Mouse (Mus musculus) hindbrain, embryonic 16.5 days (tissue): Measurements from ENCODE around the gene Fzd10. TPM values are rescaled to one million over a fixed set of nuclear protein-coding genes. Genes with fewer than 3 reads are reported as not detected.

ENCODE experiments used
- ATAC-seq: fragments of 200-750 bp; cut with Nextera tagmentation; 2 replicates; pipeline ENCODE4 v1.8.0; 2017; ENCODE audit warnings: moderate TSS enrichment, moderate library complexity
- H3K27ac ChIP-seq: fragments of 300-500 bp; sonication (generic); 2 replicates; pipeline ENCODE4 v1.5.1; 2014; ENCODE audit warnings: low read depth, mild to moderate bottlenecking, control low read depth, low read length, moderate library complexity
- H3K27me3 ChIP-seq: fragments of 300-500 bp; sonication (generic); replicated peaks from 2 replicates; pipeline ENCODE4 v1.6.1; 2014; ENCODE audit warnings: low read length; ENCODE audit not compliant: control insufficient read depth, insufficient read depth
- H3K36me3 ChIP-seq: fragments of 300-500 bp; sonication (generic); 2 replicates; pipeline ENCODE4 v1.6.1; 2014; ENCODE audit warnings: mild to moderate bottlenecking, low read length, moderate library complexity, mixed read lengths; ENCODE audit not compliant: control insufficient read depth, insufficient read depth
- H3K4me1 ChIP-seq: fragments of 300-500 bp; sonication (generic); 2 replicates; pipeline ENCODE4 v1.6.1; 2014; ENCODE audit warnings: low read depth, low read length; ENCODE audit not compliant: control insufficient read depth, insufficient read depth
- H3K4me2 ChIP-seq: fragments of 300-500 bp; sonication (generic); 2 replicates; pipeline ENCODE4 v1.6.1; 2014; ENCODE audit warnings: mild to moderate bottlenecking, low read length, control low read depth, moderate library complexity
- H3K4me3 ChIP-seq: fragments of 300-500 bp; sonication (generic); 2 replicates; pipeline ENCODE4 v1.5.1; 2014; ENCODE audit warnings: mild to moderate bottlenecking, low read length, control low read depth, moderate library complexity
- H3K9ac ChIP-seq: fragments of 300-500 bp; sonication (generic); 2 replicates; pipeline ENCODE4 v1.6.1; 2014; ENCODE audit warnings: low read depth, mild to moderate bottlenecking, control low read depth, low read length, moderate library complexity
- H3K9me3 ChIP-seq: fragments of 300-500 bp; sonication (generic); 2 replicates; pipeline ENCODE4 v1.6.1; 2014; ENCODE audit warnings: mild to moderate bottlenecking, low read length, moderate library complexity; ENCODE audit not compliant: control insufficient read depth
- WGBS: fragments of 180-500 bp; shearing (Covaris S2); extraction: QIAGEN DNeasy Blood & Tissue Kit; methylation state at CpG from one replicate; pipeline ENCODE4 v1.1.7; 2014; 5-methylcytosine and 5-hydroxymethylcytosine counted together
- polyA plus RNA-seq: library from polyadenylated mRNA; unstranded; fragments of >200 nt; fragmentation: Nextera tagmentation; extraction: Ambion mirVana; gene quantifications from 2 replicates; pipeline ENCODE4 v1.2.1, GENCODE M21; 2015

Gene Fzd10
- polyA plus RNA-seq, result 2.9 and 3.1 TPM in 2 replicates

- Histone ChIP-seq H3K27me3 (peaks cover 4% of the 10 kb centered on the region; the same call in 1 of the 2 replicates), H3K9ac (peak within 1 kb of the TSS; percentile 60), H3K4me3 (peak within 1 kb of the TSS; percentile 59), H3K36me3 (no peaks in the 10 kb centered on the region), H3K4me2 (peak within 1 kb of the TSS; percentile 93), H3K4me1 (peaks cover 34% of the 10 kb centered on the region), H3K9me3 (no peaks in the 10 kb centered on the region), H3K27ac (peak within 1 kb of the TSS; percentile 79)
- WGBS, result under 1% methylated on average over 70 of the region's 73 CpGs
- ATAC-seq, result peak; percentile 72
Observed at GRCm38 (mm10) chr5:128600072-128601021, at the start of gene Fzd10. Gene Fzd10, plus strand, starts transcription at chr5:128600844.

GRCm38 (mm10) chr5:128551448-128551847, 49.2 kb upstream of the Fzd10 start:
- H3K4me3 ChIP-seq, result peak overlapping the region; percentile 20
- no peaks in the 10 kb centered on the region for H3K36me3 ChIP-seq
- H3K9ac ChIP-seq, result peak overlapping the region; percentile 15; the same call in 1 of the 2 replicates
- no peaks in the 10 kb centered on the region for H3K9me3 ChIP-seq
- H3K4me2 ChIP-seq, result peak overlapping the region; percentile 60
- ATAC-seq, result no peak
- no peaks in the 10 kb centered on the region for H3K27me3 ChIP-seq
- H3K4me1 ChIP-seq, result peaks cover 11% of the 10 kb centered on the region
- 1% methylated on average over 11 of the region's 11 CpGs for WGBS
- H3K27ac ChIP-seq, result no peak overlapping the region

- 6% methylated on average over 28 of the region's 28 CpGs for WGBS
- ATAC-seq, result no peak
- peak overlapping the region; percentile 44 for H3K9ac ChIP-seq
Observed at GRCm38 (mm10) chr5:128552136-128552890, 48.3 kb upstream of the Fzd10 start.

GRCm38 (mm10) chr5:128558126-128558525, 42.5 kb upstream of the Fzd10 start:
- H3K4me3 ChIP-seq, result no peak overlapping the region
- H3K27ac ChIP-seq, result no peak overlapping the region
- no peaks in the 10 kb centered on the region for H3K36me3 ChIP-seq
- H3K9me3 ChIP-seq, result peaks cover 3% of the 10 kb centered on the region; the same call in 1 of the 2 replicates
- H3K4me2 ChIP-seq, result no peak overlapping the region
- H3K27me3 ChIP-seq, result no peaks in the 10 kb centered on the region
- no peak overlapping the region for H3K9ac ChIP-seq
- 61% methylated on average over 7 of the region's 7 CpGs for WGBS
- H3K4me1 ChIP-seq, result no peaks in the 10 kb centered on the region
- no peak for ATAC-seq

More at GRCm38 (mm10) chr5:128552136-128552890, 48.3 kb upstream of the Fzd10 start:
- peak overlapping the region; percentile 60 for H3K4me2 ChIP-seq
- no peaks in the 10 kb centered on the region for H3K36me3 ChIP-seq
- peaks cover 11% of the 10 kb centered on the region for H3K4me1 ChIP-seq
- H3K4me3 ChIP-seq, result peak overlapping the region; percentile 30
- H3K9me3 ChIP-seq, result no peaks in the 10 kb centered on the region
- H3K27me3 ChIP-seq, result no peaks in the 10 kb centered on the region
- H3K27ac ChIP-seq, result no peak overlapping the region

- no peak overlapping the region for H3K4me3 ChIP-seq
- H3K27me3 ChIP-seq, result no peaks in the 10 kb centered on the region
- ATAC-seq, result no peak
- 12% methylated on average over 6 of the region's 6 CpGs for WGBS
- no peaks in the 10 kb centered on the region for H3K9me3 ChIP-seq
- no peak overlapping the region for H3K27ac ChIP-seq
- H3K9ac ChIP-seq, result no peak overlapping the region
- H3K36me3 ChIP-seq, result no peaks in the 10 kb centered on the region
- H3K4me2 ChIP-seq, result no peak overlapping the region
- H3K4me1 ChIP-seq, result no peaks in the 10 kb centered on the region
Observed at GRCm38 (mm10) chr5:128567313-128567712, 33.3 kb upstream of the Fzd10 start.

- 20% methylated on average over 5 of the region's 5 CpGs for WGBS
- H3K4me2 ChIP-seq, result no peak overlapping the region
- no peak overlapping the region for H3K4me3 ChIP-seq
- H3K27ac ChIP-seq, result no peak overlapping the region
- no peak for ATAC-seq
- no peaks in the 10 kb centered on the region for H3K27me3 ChIP-seq
- no peak overlapping the region for H3K9ac ChIP-seq
- H3K9me3 ChIP-seq, result no peaks in the 10 kb centered on the region
- H3K4me1 ChIP-seq, result no peaks in the 10 kb centered on the region
- no peaks in the 10 kb centered on the region for H3K36me3 ChIP-seq
Observed at GRCm38 (mm10) chr5:128568970-128569369, 31.7 kb upstream of the Fzd10 start.

GRCm38 (mm10) chr5:128570091-128570490, 30.6 kb upstream of the Fzd10 start:
- Histone ChIP-seq H3K9me3 (no peaks in the 10 kb centered on the region), H3K4me1 (no peaks in the 10 kb centered on the region), H3K27ac (no peak overlapping the region), H3K4me3 (no peak overlapping the region), H3K9ac (no peak overlapping the region), H3K4me2 (no peak overlapping the region), H3K27me3 (no peaks in the 10 kb centered on the region), H3K36me3 (no peaks in the 10 kb centered on the region)
- 52% methylated on average over 5 of the region's 5 CpGs for WGBS
- ATAC-seq, result no peak

GRCm38 (mm10) chr5:128570848-128571247, 29.8 kb upstream of the Fzd10 start:
- Histone ChIP-seq H3K4me1 (no peaks in the 10 kb centered on the region), H3K36me3 (no peaks in the 10 kb centered on the region), H3K4me2 (no peak overlapping the region), H3K9me3 (no peaks in the 10 kb centered on the region), H3K27ac (no peak overlapping the region), H3K9ac (no peak overlapping the region), H3K27me3 (no peaks in the 10 kb centered on the region), H3K4me3 (no peak overlapping the region)
- 65% methylated on average over 5 of the region's 5 CpGs for WGBS
- no peak for ATAC-seq

GRCm38 (mm10) chr5:128571706-128572105, 28.9 kb upstream of the Fzd10 start:
- WGBS, result 59% methylated on average over 8 of the region's 8 CpGs
- Histone ChIP-seq H3K4me2 (no peak overlapping the region), H3K27ac (no peak overlapping the region), H3K9me3 (no peaks in the 10 kb centered on the region), H3K4me1 (peaks cover 3% of the 10 kb centered on the region), H3K4me3 (no peak overlapping the region), H3K9ac (no peak overlapping the region), H3K36me3 (no peaks in the 10 kb centered on the region), H3K27me3 (no peaks in the 10 kb centered on the region)
- no peak for ATAC-seq
